Mouse (Mus musculus): ENCODE data around the gene Dtx1. TPM values are rescaled to one million over a fixed set of nuclear protein-coding genes. Genes with fewer than 3 reads are reported as not detected.

Dtx1 gene
- total and polyA plus RNA-seq, 3 experiments: 0.12 to 0.63 TPM; not detected in 1

DNA sequence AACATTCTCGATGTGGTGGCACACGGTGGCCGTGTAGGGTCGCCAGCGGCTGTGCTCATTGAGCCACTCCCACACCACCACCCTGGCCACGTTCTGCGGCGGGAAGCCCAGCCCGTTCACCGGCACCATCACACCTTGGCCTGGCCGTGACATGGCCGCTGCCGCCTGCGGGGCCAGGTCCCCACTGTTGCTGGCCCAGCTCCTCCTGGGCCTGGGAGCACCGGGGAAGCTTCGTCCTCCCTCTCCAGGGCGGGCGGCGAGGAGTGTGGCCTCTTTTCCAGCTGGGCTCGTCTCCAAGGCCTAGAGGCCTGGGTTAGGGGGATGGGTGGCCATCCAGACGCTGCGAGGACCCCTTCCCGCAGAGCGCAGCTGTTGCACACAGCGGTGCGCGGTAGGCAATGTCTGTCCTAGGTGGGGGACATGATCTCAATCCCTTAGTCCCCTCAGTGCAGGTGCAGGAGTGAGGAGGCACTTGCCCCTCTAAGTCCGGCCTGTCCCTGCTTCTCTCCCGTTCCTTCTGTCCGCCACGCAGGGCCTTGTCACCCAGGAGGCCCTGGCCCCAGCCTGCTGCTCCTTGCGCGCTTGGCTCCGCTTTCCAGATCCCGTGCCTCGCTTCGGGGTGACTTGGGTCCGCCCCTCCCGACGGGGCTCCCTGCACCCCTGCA lies 1.4 kb downstream of the Dtx1 start:
- Histone ChIP-seq H3K4me1 (ENCODE audit: control insufficient read depth in 1 of 2, insufficient read depth in 2 of 2, low read length in 2 of 2) (no peaks in the 10 kb centered on the region), H3K36me3 (ENCODE audit: control insufficient read depth in 1 of 2, insufficient read depth in 2 of 2, low read length in 2 of 2) (no peaks in the 10 kb centered on the region), H3K27ac (ENCODE audit: control insufficient read depth, low read depth, low read length) (no peak overlapping the region), H3K4me3 (ENCODE audit: control insufficient read depth in 1 of 2, insufficient read depth in 1 of 2, low read depth in 2 of 2, low read length in 2 of 2) (no peak overlapping the region), H3K27me3 (ENCODE audit: control insufficient read depth in 1 of 2, insufficient read depth in 2 of 2, low read length in 2 of 2) (no peaks in the 10 kb centered on the region), H3K9ac (ENCODE audit: control insufficient read depth, low read depth, low read length, poor library complexity, severe bottlenecking) (no peak overlapping the region), H3K79me2 (ENCODE audit: control insufficient read depth, insufficient read depth, low read length, poor library complexity) (no peaks in the 10 kb centered on the region), H3K9me3 (replicated peaks; ENCODE audit: insufficient read depth, low read length) (no peaks in the 10 kb centered on the region)
- TF ChIP-seq MXI1 (IDR thresholded peaks at IDR 0.05; ENCODE audit: low read depth, low read length) (no peak), CHD2 (IDR thresholded peaks at IDR 0.05; ENCODE audit: low read length) (no peak), MAZ (IDR thresholded peaks at IDR 0.05; ENCODE audit: low read depth, low read length) (no peak), POLR2AphosphoS5 (IDR thresholded peaks at IDR 0.05; ENCODE audit: borderline replicate concordance, low read depth, low read length) (no peak), RCOR1 (IDR thresholded peaks at IDR 0.05; ENCODE audit: low read depth, low read length) (no peak), TCF12 (IDR thresholded peaks at IDR 0.05; ENCODE audit: low read depth, low read length) (no peak), JUND (IDR thresholded peaks at IDR 0.05; ENCODE audit: low read depth, low read length) (no peak), TBP (IDR thresholded peaks at IDR 0.05; ENCODE audit: low read depth, low read length) (no peak), EP300 (IDR thresholded peaks at IDR 0.05; ENCODE audit: low read depth in 1 of 2, low read length in 2 of 2) (no peak), HCFC1 (IDR thresholded peaks at IDR 0.05; ENCODE audit: low read depth, low read length) (no peak), MAFK (IDR thresholded peaks at IDR 0.05; ENCODE audit: borderline replicate concordance, low read depth, low read length) (no peak), GATA1 (IDR thresholded peaks at IDR 0.05; ENCODE audit: low read depth, low read length) (no peak), POLR2AphosphoS2 (IDR thresholded peaks at IDR 0.05; ENCODE audit: low read length) (no peak), CTCF (IDR thresholded peaks at IDR 0.05 in 2 of 3, conservative IDR thresholded peaks at IDR 0.05 in 1 of 3; ENCODE audit: control insufficient read depth in 1 of 3, insufficient read depth in 1 of 3, low read depth in 2 of 3, low read length in 3 of 3, poor library complexity in 1 of 3, severe bottlenecking in 1 of 3) (no peak), POLR2A (IDR thresholded peaks at IDR 0.05; ENCODE audit: control insufficient read depth in 1 of 2, insufficient read depth in 1 of 2, low read depth in 1 of 2, low read length in 2 of 2, poor library complexity in 1 of 2) (no peak), ZC3H11A (IDR thresholded peaks at IDR 0.05; ENCODE audit: low read depth, low read length) (no peak)
- DNase-seq (ENCODE audit: low read depth, low spot score): no peak

DNA sequence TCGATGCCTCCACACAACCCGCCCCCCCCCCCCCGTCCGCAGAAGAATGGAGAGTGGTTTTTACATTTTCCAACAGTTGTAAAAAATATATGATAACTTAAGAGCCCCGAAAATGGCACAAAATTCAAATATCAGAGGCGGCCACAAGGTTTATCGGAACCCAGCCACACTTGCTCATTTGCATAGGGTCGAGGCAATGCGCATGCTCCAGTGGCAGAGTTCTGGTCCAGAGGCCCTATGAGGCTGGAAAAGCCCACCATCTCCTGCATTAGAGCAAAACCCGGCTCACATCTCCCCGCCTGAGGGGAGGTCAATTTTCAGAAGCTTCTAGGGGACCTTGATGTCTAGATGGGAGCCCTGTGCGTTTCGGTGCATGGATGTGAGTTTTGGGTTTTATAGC lies 4.8 kb downstream of the Dtx1 start:
- Histone ChIP-seq H3K9me3 (replicated peaks; ENCODE audit: insufficient read depth, low read length) (no peaks in the 10 kb centered on the region), H3K27me3 (ENCODE audit: control insufficient read depth in 1 of 2, insufficient read depth in 2 of 2, low read length in 2 of 2) (no peaks in the 10 kb centered on the region), H3K4me3 (ENCODE audit: control insufficient read depth in 1 of 2, insufficient read depth in 1 of 2, low read depth in 2 of 2, low read length in 2 of 2) (no peak overlapping the region), H3K9ac (ENCODE audit: control insufficient read depth, low read depth, low read length, poor library complexity, severe bottlenecking) (no peak overlapping the region), H3K36me3 (ENCODE audit: control insufficient read depth in 1 of 2, insufficient read depth in 2 of 2, low read length in 2 of 2) (no peaks in the 10 kb centered on the region), H3K79me2 (ENCODE audit: control insufficient read depth, insufficient read depth, low read length, poor library complexity) (no peaks in the 10 kb centered on the region), H3K4me1 (ENCODE audit: control insufficient read depth in 1 of 2, insufficient read depth in 2 of 2, low read length in 2 of 2) (no peaks in the 10 kb centered on the region), H3K27ac (ENCODE audit: control insufficient read depth, low read depth, low read length) (no peak overlapping the region)
- no peak for TF ChIP-seq CTCF (IDR thresholded peaks at IDR 0.05 in 2 of 3, conservative IDR thresholded peaks at IDR 0.05 in 1 of 3; ENCODE audit: control insufficient read depth in 1 of 3, insufficient read depth in 1 of 3, low read depth in 2 of 3, low read length in 3 of 3, poor library complexity in 1 of 3, severe bottlenecking in 1 of 3)
- no peak for TF ChIP-seq MAFK (IDR thresholded peaks at IDR 0.05; ENCODE audit: borderline replicate concordance, low read depth, low read length)
- no peak for TF ChIP-seq ELF1 (IDR thresholded peaks at IDR 0.05; ENCODE audit: low read depth, low read length)
- no peak for TF ChIP-seq NRF1 (IDR thresholded peaks at IDR 0.05; ENCODE audit: insufficient read depth, low read depth, low read length, poor library complexity, severe bottlenecking)
- no peak for TF ChIP-seq SIN3A (IDR thresholded peaks at IDR 0.05; ENCODE audit: low read length)
- TF ChIP-seq MYB (IDR thresholded peaks at IDR 0.05; ENCODE audit: low read depth, low read length): no peak
- no peak for TF ChIP-seq CHD2 (IDR thresholded peaks at IDR 0.05; ENCODE audit: low read length)
- no peak for TF ChIP-seq ETS1 (IDR thresholded peaks at IDR 0.05; ENCODE audit: low read depth, low read length)
- no peak for TF ChIP-seq MXI1 (IDR thresholded peaks at IDR 0.05; ENCODE audit: low read depth, low read length)
- no peak for TF ChIP-seq HCFC1 (IDR thresholded peaks at IDR 0.05; ENCODE audit: low read depth, low read length)
- no peak for TF ChIP-seq USF2 (IDR thresholded peaks at IDR 0.05; ENCODE audit: borderline replicate concordance in 1 of 2, insufficient read depth in 1 of 2, low read depth in 1 of 2, low read length in 2 of 2)
- no peak for TF ChIP-seq ZC3H11A (IDR thresholded peaks at IDR 0.05; ENCODE audit: low read depth, low read length)
- TF ChIP-seq JUND (IDR thresholded peaks at IDR 0.05; ENCODE audit: low read depth, low read length): no peak
- TF ChIP-seq MYC (IDR thresholded peaks at IDR 0.05; ENCODE audit: low read depth, low read length): no peak
- DNase-seq (ENCODE audit: low read depth, low spot score): no peak

Data from MEL (cell line).